Mouse (Mus musculus): ENCODE data around the gene Gls2. TPM values are rescaled to one million over a fixed set of nuclear protein-coding genes. Genes with fewer than 3 reads are reported as not detected.
A peak's percentile ranks its signal among the peaks of the same experiment; 100 is the strongest.
"Not testable (repeated sequence)": the region's sequence is repeated elsewhere in the genome, so short reads cannot be mapped to it uniquely, and the experiment has no call there.

Gene Gls2
- total RNA-seq (2015) = 0.71 TPM in 1 of 2 replicates, not detected in the other
- total RNA-seq (2017) = not detected in 2 replicates

DNA sequence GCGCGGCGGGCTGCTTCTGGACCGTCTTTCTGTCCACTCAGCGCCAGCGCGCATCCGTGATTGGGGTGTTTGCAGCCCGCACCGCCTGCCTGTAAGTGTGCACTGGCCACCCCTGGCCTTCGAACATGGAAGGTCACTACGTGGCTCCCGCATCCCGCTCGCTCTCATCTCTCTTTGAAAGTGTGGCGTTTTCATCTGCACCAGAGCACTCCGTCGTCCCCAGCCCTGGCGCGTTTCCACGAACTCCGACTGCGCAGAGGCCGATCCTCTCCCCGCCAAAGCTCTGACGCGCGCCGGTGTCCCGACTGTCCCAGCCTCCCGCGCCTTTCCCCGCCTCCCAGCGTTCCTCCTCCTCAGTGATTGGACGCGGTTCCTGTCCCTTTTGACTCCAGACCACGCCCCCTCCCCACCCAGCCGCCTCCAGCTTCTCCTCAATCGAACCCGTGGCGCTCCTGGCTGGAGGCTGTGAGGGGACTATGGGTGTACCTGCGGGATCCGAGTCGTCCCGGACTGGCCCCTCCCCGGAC lies at the start of gene Gls2:
TSS of gene Gls2 (plus strand) at position 434 of the 527 bp plus-strand sequence.
- peak; percentile 98 for ATAC-seq (ENCODE audit: poor library complexity, severe bottlenecking)

DNA sequence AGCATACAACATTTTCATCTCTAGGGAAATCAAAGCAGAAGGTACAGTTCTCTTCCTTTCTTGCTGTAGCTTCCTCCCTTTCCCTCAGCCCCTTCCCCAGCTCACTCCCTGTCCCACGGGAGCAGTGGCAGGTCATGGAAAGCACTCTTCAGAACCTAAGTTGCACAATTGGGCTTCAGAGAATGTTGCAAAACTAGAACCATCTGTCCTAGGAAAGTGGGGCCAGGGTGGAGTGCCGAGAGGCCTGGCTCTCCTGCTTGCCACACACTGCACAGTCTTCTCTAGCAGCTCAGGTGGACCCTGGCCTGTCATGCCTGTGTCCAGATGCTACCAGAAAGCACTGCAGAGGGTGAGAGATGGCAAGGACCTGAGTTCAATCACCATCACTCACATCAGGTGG lies 49.3 kb upstream of the Gls2 start:
- ATAC-seq (ENCODE audit: poor library complexity, severe bottlenecking) = no peak

- no peak for ATAC-seq (ENCODE audit: poor library complexity, severe bottlenecking)
Observed at GRCm38 (mm10) chr10:128148789-128149365, 45.4 kb upstream of the Gls2 start.

GRCm38 (mm10) chr10:128149592-128149991 lies 44.7 kb upstream of the Gls2 start:
- ATAC-seq (ENCODE audit: poor library complexity, severe bottlenecking) = peak; percentile 95

GRCm38 (mm10) chr10:128150941-128151340 lies 43.3 kb upstream of the Gls2 start:
- no peak for ATAC-seq (ENCODE audit: poor library complexity, severe bottlenecking)

GRCm38 (mm10) chr10:128153978-128154377 lies 40.3 kb upstream of the Gls2 start:
- ATAC-seq (ENCODE audit: poor library complexity, severe bottlenecking) = no peak

GRCm38 (mm10) chr10:128165726-128166125 lies 28.5 kb upstream of the Gls2 start:
- not testable (repeated sequence) for ATAC-seq (ENCODE audit: poor library complexity, severe bottlenecking)

DNA sequence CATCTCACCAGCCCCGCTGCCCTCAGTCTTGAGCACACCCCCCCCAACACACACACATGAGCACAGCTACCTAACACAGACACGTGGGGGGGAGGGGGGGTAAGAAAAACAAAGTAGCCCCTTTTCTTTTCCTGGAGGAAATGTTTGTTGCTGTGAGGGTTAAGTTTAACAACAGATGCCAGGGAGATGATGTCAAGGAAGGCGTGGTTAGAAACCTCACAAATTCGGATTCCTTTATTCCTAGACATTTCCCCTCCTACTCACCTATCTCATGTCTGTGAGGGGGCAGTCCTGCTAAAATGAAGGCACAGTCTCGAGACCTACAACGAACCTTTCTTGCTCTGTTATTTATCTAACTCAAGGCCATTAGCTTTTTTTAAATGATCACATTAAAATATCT lies 27.2 kb upstream of the Gls2 start:
- ATAC-seq (ENCODE audit: poor library complexity, severe bottlenecking) = no peak

GRCm38 (mm10) chr10:128171348-128171747 lies 22.9 kb upstream of the Gls2 start:
- ATAC-seq (ENCODE audit: poor library complexity, severe bottlenecking) = not testable (repeated sequence)

DNA sequence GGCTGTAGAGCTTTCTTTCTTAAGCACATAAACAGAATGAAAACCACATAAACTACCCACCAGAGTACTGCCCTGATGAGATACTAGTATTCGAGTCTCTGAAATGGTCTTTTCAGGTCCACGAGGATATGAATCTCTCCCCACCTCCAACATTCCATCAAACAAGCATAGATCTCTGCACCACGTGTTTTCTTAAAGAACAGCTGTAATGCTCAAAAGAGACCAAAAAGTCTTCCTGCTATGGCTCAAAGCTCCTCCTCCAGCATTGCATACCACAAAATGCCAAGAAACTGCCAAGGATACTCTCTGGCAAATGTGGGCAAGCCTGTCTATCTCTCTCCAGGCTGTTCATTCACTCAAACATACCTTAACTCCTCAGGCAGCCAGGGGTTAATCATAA lies 19.0 kb upstream of the Gls2 start:
- ATAC-seq (ENCODE audit: poor library complexity, severe bottlenecking) = no peak

DNA sequence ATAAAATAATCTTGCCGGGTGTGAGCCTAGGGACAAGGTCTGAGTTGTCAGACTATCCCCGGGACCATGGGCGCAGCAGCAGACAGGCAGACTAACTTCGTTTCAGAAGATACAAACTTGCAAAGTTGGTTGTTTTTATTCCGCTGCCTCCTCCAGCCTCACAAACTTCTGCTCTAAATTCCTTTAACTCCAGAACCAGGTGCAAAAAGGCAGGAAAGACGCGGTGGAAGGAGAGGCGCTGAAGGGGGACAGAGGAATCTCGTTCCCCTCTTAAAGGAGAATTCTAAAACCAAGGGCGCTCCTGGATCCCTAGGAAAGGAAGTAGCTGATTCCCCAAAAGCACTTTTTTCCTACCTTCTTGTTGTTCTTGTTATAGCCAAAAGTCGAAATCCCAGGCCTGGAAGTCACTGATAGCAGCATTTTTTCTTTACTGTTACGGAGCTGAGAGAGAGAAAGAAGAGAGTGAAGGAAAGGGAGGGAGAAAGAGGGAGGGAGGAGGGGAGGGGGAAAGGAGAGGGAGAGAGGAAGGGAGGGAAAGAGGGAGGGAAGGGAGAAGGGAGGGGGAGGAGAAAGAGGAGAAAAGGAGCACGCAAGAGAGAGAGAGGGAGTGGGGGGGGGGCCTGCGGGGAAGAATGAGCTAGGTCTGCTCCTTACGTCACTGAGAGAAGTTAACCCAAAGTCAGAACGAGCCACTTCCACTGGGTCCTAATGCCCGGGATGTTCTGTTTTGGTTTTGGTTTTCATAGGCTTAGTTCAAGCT lies 18.1 kb upstream of the Gls2 start:
- ATAC-seq (ENCODE audit: poor library complexity, severe bottlenecking) = peak; percentile 99

DNA sequence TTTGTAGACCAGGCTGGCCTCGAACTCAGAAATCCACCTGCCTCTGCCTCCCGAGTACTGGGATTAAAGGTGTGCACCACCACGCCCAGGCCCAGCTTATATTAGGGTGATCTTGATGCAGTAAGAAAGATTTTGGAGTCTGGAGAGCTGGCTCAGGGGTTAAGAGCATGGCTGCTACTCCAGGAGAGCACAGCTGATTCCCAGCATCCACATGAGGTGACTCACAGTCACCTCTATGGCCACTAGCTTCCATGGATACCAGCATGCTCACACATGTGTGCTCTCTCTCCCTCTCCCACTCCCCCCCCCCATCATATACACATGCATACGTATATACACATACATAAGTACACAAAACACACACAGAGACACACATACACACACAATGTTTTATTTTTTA lies 16.9 kb upstream of the Gls2 start:
- ATAC-seq (ENCODE audit: poor library complexity, severe bottlenecking) = no peak

- ATAC-seq (ENCODE audit: poor library complexity, severe bottlenecking) = no peak
Observed at GRCm38 (mm10) chr10:128179989-128180388, 14.3 kb upstream of the Gls2 start, which contains the start of gene Rbms2. Gene Rbms2 (minus strand): TSS chr10:128180297.

- no peak for ATAC-seq (ENCODE audit: poor library complexity, severe bottlenecking)
Observed at GRCm38 (mm10) chr10:128184296-128184695, 10.0 kb upstream of the Gls2 start.

GRCm38 (mm10) chr10:128185277-128185940 lies 8.8 kb upstream of the Gls2 start:
- no peak for ATAC-seq (ENCODE audit: poor library complexity, severe bottlenecking)

DNA sequence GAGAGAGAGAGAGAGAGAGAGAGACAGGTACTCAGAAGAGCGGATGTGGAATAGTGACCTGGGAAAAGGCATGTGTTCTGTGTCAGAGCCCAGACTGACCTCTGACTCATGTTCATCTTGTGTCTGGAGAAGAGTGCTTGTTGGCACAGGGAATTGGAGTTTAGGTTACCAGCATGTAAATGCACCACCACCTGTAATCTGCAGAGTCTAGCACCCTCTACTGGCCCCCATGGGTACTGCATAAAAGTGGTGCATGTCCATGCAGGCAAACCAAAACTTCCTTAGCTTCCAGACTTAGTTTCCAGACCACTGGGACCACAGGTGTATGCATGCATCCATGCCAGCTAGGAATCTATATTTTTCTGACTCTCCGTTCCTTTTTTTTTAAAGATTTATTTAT lies 8.3 kb upstream of the Gls2 start:
- ATAC-seq (ENCODE audit: poor library complexity, severe bottlenecking) = peak; percentile 91

GRCm38 (mm10) chr10:128187181-128187605 lies 7.1 kb upstream of the Gls2 start:
- no peak for ATAC-seq (ENCODE audit: poor library complexity, severe bottlenecking)

DNA sequence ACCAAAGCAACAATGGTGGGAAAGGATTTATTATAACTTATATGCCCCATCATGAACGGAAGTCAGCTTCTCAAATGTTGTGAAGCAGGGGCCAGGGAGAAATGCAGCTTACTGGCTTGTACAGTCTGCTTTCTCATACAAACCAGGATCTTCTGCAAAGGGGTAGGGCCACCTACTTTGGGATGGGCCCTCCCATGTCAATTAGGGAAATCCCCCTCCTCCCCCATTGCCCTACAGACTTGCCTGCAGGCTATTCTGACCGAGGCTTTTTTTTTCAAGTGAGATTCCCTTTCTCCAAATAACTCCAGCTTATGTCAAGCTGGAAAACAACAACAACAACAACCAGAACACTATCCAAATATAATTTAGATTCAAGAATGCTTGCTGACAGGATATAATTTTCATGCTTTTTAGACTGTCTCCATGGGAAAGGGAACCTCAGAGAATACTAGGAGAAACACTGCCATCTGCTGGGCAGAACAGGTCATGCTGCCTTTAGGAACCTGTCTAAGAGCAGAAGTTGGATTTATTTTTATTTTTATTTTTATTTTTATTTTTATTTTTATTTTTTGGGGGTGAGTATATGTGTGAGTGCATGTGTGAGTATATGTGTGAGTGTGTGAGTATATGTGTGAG lies 5.9 kb upstream of the Gls2 start:
- ATAC-seq (ENCODE audit: poor library complexity, severe bottlenecking) = peak; percentile 83

DNA sequence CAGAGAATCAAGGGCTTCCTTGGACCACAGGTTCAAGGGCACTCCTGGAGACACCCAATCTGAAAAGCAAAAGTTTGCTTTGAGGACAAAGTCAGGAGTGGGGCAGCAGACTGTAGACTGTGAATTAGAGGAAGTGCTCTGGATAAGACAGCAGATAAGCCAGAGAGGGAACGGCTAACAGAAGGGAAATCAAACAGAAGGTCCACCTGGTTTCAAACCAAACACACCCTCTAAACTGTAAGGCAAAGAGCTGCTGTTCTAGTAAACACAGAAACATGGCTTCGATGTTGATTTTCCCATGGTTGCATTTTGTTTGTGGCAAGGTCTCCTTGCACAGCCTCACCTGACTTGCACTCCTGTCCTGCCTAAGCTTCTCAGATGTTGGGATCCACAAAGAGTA lies 2.8 kb upstream of the Gls2 start:
- no peak for ATAC-seq (ENCODE audit: poor library complexity, severe bottlenecking)

DNA sequence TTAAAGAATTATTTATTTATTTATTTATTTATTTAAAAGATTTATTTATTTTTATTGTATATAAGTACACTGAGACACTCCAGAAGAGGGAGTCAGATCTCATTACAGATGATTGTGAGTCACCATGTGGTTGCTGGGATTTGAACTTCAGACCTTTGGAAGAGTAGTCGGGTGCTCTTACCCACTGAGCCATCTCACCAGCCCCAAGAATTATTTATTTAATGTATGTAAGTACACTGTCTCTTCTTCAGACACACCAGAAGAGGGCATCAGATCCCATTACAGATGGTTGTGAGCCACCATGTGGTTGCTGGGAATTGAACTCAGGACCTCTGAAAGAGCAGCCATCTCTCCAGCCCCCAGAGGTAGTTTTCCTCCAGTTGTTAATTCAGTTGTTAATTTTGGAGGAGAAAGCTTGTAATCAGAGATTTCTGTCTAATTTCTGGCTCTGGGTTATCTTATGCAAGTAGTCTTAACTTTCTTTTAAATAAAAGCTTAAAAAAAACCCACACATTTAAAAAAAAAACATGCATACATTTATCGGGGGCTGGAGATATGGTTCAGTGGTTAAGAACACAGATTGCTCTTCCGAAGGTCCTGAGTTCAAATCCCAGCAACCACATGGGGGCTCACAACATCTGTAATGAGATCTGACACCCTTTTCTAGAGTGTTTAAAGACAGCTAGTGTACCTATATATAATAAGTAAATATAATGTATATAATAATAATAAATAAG lies 2.1 kb upstream of the Gls2 start:
- not testable (repeated sequence) for ATAC-seq (ENCODE audit: poor library complexity, severe bottlenecking)
